Mouse (Mus musculus) testis, adult 2 months (tissue): ENCODE measurements around the gene Ifnar1.

Experiments used
- CTCF ChIP-seq: fragments of 200-500 bp; IDR thresholded peaks from 2 replicates; pipeline ENCODE4 v1.5.1; 2012; ENCODE audit warnings: low read depth, mild to moderate bottlenecking, inconsistent platforms, low read length, moderate library complexity; ENCODE audit not compliant: control insufficient read depth, insufficient read depth, insufficient replicate concordance
- POLR2A ChIP-seq: fragments of 200-500 bp; IDR thresholded peaks from 2 replicates; pipeline ENCODE4 v1.6.1; 2012; ENCODE audit warnings: low read depth, mild to moderate bottlenecking, inconsistent platforms, low read length, moderate library complexity; ENCODE audit not compliant: control insufficient read depth

GRCm38 (mm10) chr16:91438081-91438480 lies 47.0 kb upstream of the Ifnar1 start:
- TF ChIP-seq POLR2A (no peak), CTCF (no peak)
